ENCODE assay signal across 8 mouse cellular contexts in genomic region chrX:6091547-6091946, GRCm38 (mm10). TPM values are rescaled to one million over a fixed set of nuclear protein-coding genes. Genes with fewer than 3 reads are reported as not detected.
DNase-seq lines count a peak whose midpoint lies in the region; ATAC-seq lines count a peak whose summit lies in the region.

No protein-coding gene starts in this region.

- peak overlapping the region; percentile 50 for H3K4me2 ChIP-seq in embryonic facial prominence, embryonic 12.5 days (replicated peaks)
- peak overlapping the region; percentile 53 for H3K4me2 ChIP-seq in hindbrain, embryonic 12.5 days (replicated peaks)
- H3K4me2 ChIP-seq in midbrain, embryonic 14.5 days (ENCODE audit: low read length) = peak overlapping the region; percentile 55

- H3K4me3 ChIP-seq in embryonic facial prominence, embryonic 12.5 days = no peak overlapping the region
- H3K4me3 ChIP-seq in hindbrain, embryonic 12.5 days = peak overlapping the region; percentile 42
- peak overlapping the region; percentile 46 for H3K4me3 ChIP-seq in midbrain, embryonic 14.5 days (replicated peaks; ENCODE audit: low read depth, low read length)

- no peaks in the 10 kb centered on the region for H3K9me3 ChIP-seq in embryonic facial prominence, embryonic 12.5 days
- no peaks in the 10 kb centered on the region for H3K9me3 ChIP-seq in hindbrain, embryonic 12.5 days (replicated peaks)
- no peaks in the 10 kb centered on the region for H3K9me3 ChIP-seq in midbrain, embryonic 14.5 days (ENCODE audit: control insufficient read depth, low read length)

- H3K27ac ChIP-seq in embryonic facial prominence, embryonic 12.5 days = no peak overlapping the region
- no peak overlapping the region for H3K27ac ChIP-seq in hindbrain, embryonic 12.5 days
- H3K27ac ChIP-seq in midbrain, embryonic 14.5 days (replicated peaks; ENCODE audit: low read depth, low read length) = peak overlapping the region; percentile 80

- H3K36me3 ChIP-seq in embryonic facial prominence, embryonic 12.5 days = no peaks in the 10 kb centered on the region
- H3K36me3 ChIP-seq in hindbrain, embryonic 12.5 days = no peaks in the 10 kb centered on the region
- H3K36me3 ChIP-seq in midbrain, embryonic 14.5 days (ENCODE audit: control insufficient read depth, insufficient read depth, low read length) = no peaks in the 10 kb centered on the region

- no peak overlapping the region for H3K9ac ChIP-seq in embryonic facial prominence, embryonic 12.5 days
- H3K9ac ChIP-seq in hindbrain, embryonic 12.5 days = no peak overlapping the region; the same call in 1 of the 2 replicates
- peak overlapping the region; percentile 57; the same call in 1 of the 2 replicates for H3K9ac ChIP-seq in midbrain, embryonic 14.5 days (replicated peaks; ENCODE audit: low read length)

- 21% methylated on average over 12 of the region's 12 CpGs for WGBS in embryonic facial prominence, embryonic 12.5 days
- WGBS in hindbrain, embryonic 12.5 days = 22% methylated on average over 12 of the region's 12 CpGs
- 22% methylated on average over 12 of the region's 12 CpGs for WGBS in midbrain, embryonic 14.5 days

- H3K4me1 ChIP-seq in embryonic facial prominence, embryonic 12.5 days = no peaks in the 10 kb centered on the region
- H3K4me1 ChIP-seq in hindbrain, embryonic 12.5 days = no peaks in the 10 kb centered on the region
- no peaks in the 10 kb centered on the region for H3K4me1 ChIP-seq in midbrain, embryonic 14.5 days (ENCODE audit: control insufficient read depth, insufficient read depth, low read length)

- ATAC-seq in embryonic facial prominence, embryonic 12.5 days (ENCODE audit: insufficient number of reproducible peaks, insufficient read depth, low FRiP score, low TSS enrichment) = no peak
- 0 out of 2 replicates have a peak, but pooled peaks have one; percentile 22 for ATAC-seq in hindbrain, embryonic 12.5 days (ENCODE audit: low FRiP score)
- ATAC-seq in midbrain, embryonic 14.5 days (ENCODE audit: low FRiP score, low TSS enrichment) = no peak

- H3K27me3 ChIP-seq in embryonic facial prominence, embryonic 12.5 days = no peaks in the 10 kb centered on the region
- H3K27me3 ChIP-seq in hindbrain, embryonic 12.5 days = no peaks in the 10 kb centered on the region
- H3K27me3 ChIP-seq in midbrain, embryonic 14.5 days (ENCODE audit: control insufficient read depth, insufficient read depth, low read length) = no peaks in the 10 kb centered on the region

- peak; percentile 3 to 16 for DNase-seq in left cerebral cortex, adult 18-20 months (ENCODE audit: low spot score in 2 of 2)
- no peak for DNase-seq in left cerebral cortex, adult 9 months (ENCODE audit: low spot score in 2 of 2)
- DNase-seq in midbrain, embryonic 14.5 days = peak; percentile 68
- DNase-seq in ovary, postnatal 36 days (ENCODE audit: low spot score) = no peak
- no peak for DNase-seq in adrenal gland, adult 2 months
- no peak for DNase-seq in lung, adult 18-20 months

RNA-seq across cellular contexts. Expression of gene AU022751, which starts 8.3 kb away (rescaled TPM):
- under 1 TPM; 0.49 to 0.67 TPM for total RNA-seq in left cerebral cortex, adult 18-20 months (2021)
- polyA plus RNA-seq in embryonic facial prominence, embryonic 12.5 days (2016; fragmentation: Nextera tagmentation; extraction: Ambion mirVana) = not detected in 2 replicates
- not detected in 2 replicates for polyA plus RNA-seq in hindbrain, embryonic 12.5 days (2016; fragmentation: Nextera tagmentation; extraction: Ambion mirVana)
- not detected in 2 replicates for polyA plus RNA-seq in midbrain, embryonic 14.5 days (2014; fragmentation: Nextera tagmentation; extraction: Ambion mirVana)
- total RNA-seq in adrenal gland, adult 2 months (2021) = not detected
- not detected in 2 replicates for polyA plus RNA-seq in adrenal gland, adult 2 months (2012; rRNA removed)

RNA-seq across cellular contexts. Expression of gene Nudt11, which starts 44.3 kb away (rescaled TPM):
- 10 to 100 TPM; 24.9 to 28.1 TPM for total RNA-seq in left cerebral cortex, adult 18-20 months (2021)
- polyA plus RNA-seq in embryonic facial prominence, embryonic 12.5 days (2016; fragmentation: Nextera tagmentation; extraction: Ambion mirVana) = 5.8 TPM in 2 replicates
- 14.2 and 15.5 TPM in 2 replicates for polyA plus RNA-seq in hindbrain, embryonic 12.5 days (2016; fragmentation: Nextera tagmentation; extraction: Ambion mirVana)
- 34.4 and 37.2 TPM in 2 replicates for polyA plus RNA-seq in midbrain, embryonic 14.5 days (2014; fragmentation: Nextera tagmentation; extraction: Ambion mirVana)
- 10 to 100 TPM in 1 of 2 experiments, 1 to 10 TPM in 1; 4.8 to 11.9 TPM for total RNA-seq in adrenal gland, adult 2 months (2021)
- 6.3 and 8.0 TPM in 2 replicates for polyA plus RNA-seq in adrenal gland, adult 2 months (2012; rRNA removed)

Comparison
In these comparisons a context has a peak if more than half of its experiments do, and no peak if none do; other contexts are left out.
1. DNase-seq: peak in left cerebral cortex, adult 18-20 months (2 of 2) and midbrain, embryonic 14.5 days (single experiment); none in left cerebral cortex, adult 9 months (0 of 2), ovary, postnatal 36 days (single experiment), adrenal gland, adult 2 months (single experiment) and lung, adult 18-20 months (0 of 2).
2. Peak in every context shown above with its lines, with median percentiles within 50 percentile points of each other: H3K4me2 ChIP-seq.